ENCODE assay signal across 8 mouse cellular contexts in the genomic region with DNA sequence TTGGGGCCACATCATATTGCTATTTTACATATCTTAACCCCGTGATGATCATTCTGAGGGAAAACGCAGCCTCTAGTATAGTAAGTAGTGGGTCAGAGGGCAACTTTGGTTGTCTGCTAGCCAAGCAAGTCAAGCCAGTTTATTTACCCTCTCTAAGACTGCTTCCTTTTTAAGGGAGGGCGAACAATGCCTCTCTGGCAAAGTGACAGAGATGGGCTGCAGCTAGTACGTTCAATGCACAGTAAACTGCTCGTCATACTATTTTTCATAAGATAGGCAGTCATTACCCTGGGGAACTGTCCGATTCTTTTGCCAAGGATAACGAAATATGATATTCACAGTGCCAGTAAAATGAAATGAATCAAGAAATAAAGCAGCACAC. TPM values are rescaled to one million over a fixed set of nuclear protein-coding genes. Genes with fewer than 3 reads are reported as not detected.
DNase-seq lines count a peak whose midpoint lies in the region; ATAC-seq and TF ChIP-seq lines count a peak whose summit lies in the region.

No protein-coding gene starts in this region.

- ATAC-seq in heart, embryonic 12.5 days (ENCODE audit: insufficient number of reproducible peaks, low FRiP score) = no peak
- ATAC-seq in kidney, postnatal 0 days (replicated peaks; ENCODE audit: low FRiP score, low read depth) = no peak

- peak overlapping the region; percentile 84 for H3K4me2 ChIP-seq in heart, embryonic 12.5 days
- peak overlapping the region; percentile 86 for H3K4me2 ChIP-seq in kidney, postnatal 0 days (ENCODE audit: low read length)

- no peak for TF ChIP-seq CTCF in kidney, postnatal 0 days (IDR thresholded peaks at IDR 0.05; ENCODE audit: low read depth)

- H3K9me3 ChIP-seq in heart, embryonic 12.5 days (replicated peaks) = no peaks in the 10 kb centered on the region
- no peaks in the 10 kb centered on the region for H3K9me3 ChIP-seq in kidney, postnatal 0 days (replicated peaks; ENCODE audit: low read length)

- 20% methylated on average over 7 of the region's 7 CpGs for WGBS in heart, embryonic 12.5 days
- 12% methylated on average over 7 of the region's 7 CpGs for WGBS in kidney, postnatal 0 days
- WGBS in macrophage (ENCODE audit: missing documents) = 9% methylated on average over 6 of the region's 7 CpGs

- intact Hi-C loops in heart, postnatal 25 days (cut with DNase I) = loop anchor here (10.0 kb wide), 1 partner anchor 514 kb away; a partner anchor contains a TSS

- peak overlapping the region; percentile 99 for H3K27ac ChIP-seq in brown adipose tissue, adult 24 weeks (replicated peaks; ENCODE audit: low read depth, low read length)
- H3K27ac ChIP-seq in heart, embryonic 12.5 days (ENCODE audit: poor library complexity, severe bottlenecking) = peak overlapping the region; percentile 100
- peak overlapping the region; percentile 100 for H3K27ac ChIP-seq in kidney, postnatal 0 days
- H3K27ac ChIP-seq in macrophage = peak overlapping the region; percentile 99

- H3K36me3 ChIP-seq in heart, embryonic 12.5 days = peaks cover under 1% of the 10 kb centered on the region; the same call in 1 of the 2 replicates
- no peaks in the 10 kb centered on the region for H3K36me3 ChIP-seq in kidney, postnatal 0 days (ENCODE audit: insufficient read depth, low read length)
- H3K36me3 ChIP-seq in macrophage (ENCODE audit: inconsistent target) = peaks cover 14% of the 10 kb centered on the region; the same call in 1 of the 2 replicates

- H3K27me3 ChIP-seq in heart, embryonic 12.5 days (replicated peaks) = no peaks in the 10 kb centered on the region
- H3K27me3 ChIP-seq in kidney, postnatal 0 days (ENCODE audit: insufficient read depth, low read length) = no peaks in the 10 kb centered on the region

- H3K79me2 ChIP-seq in macrophage (ENCODE audit: inconsistent target) = peaks cover 54% of the 10 kb centered on the region

- peak overlapping the region; percentile 82 for H3K4me3 ChIP-seq in brown adipose tissue, adult 24 weeks (ENCODE audit: insufficient read depth, low read depth, low read length)
- peak overlapping the region; percentile 100 for H3K4me3 ChIP-seq in heart, embryonic 12.5 days
- H3K4me3 ChIP-seq in kidney, postnatal 0 days (replicated peaks; ENCODE audit: low read depth, low read length) = peak overlapping the region; percentile 91
- H3K4me3 ChIP-seq in macrophage (ENCODE audit: inconsistent target) = peak overlapping the region; percentile 84

- peak overlapping the region; percentile 99 for H3K9ac ChIP-seq in heart, embryonic 12.5 days
- peak overlapping the region; percentile 94 for H3K9ac ChIP-seq in kidney, postnatal 0 days (ENCODE audit: low read depth, low read length)

- peaks cover 15% of the 10 kb centered on the region; the same call in 1 of the 2 replicates for H3K4me1 ChIP-seq in brown adipose tissue, adult 24 weeks (ENCODE audit: control insufficient read depth, insufficient read depth, insufficient read length, low read length)
- peaks cover 39% of the 10 kb centered on the region for H3K4me1 ChIP-seq in heart, embryonic 12.5 days (replicated peaks)
- peaks cover 15% of the 10 kb centered on the region; the same call in 1 of the 2 replicates for H3K4me1 ChIP-seq in kidney, postnatal 0 days (replicated peaks; ENCODE audit: insufficient read depth, low read length)

- DNase-seq in heart, adult 11 months = peak; percentile 96
- DNase-seq in heart, postnatal 25 days (ENCODE audit: low spot score) = no peak
- DNase-seq in kidney, postnatal 0 days (ENCODE audit: low spot score) = peak; percentile 59
- no peak for DNase-seq in spleen, postnatal 10 days (ENCODE audit: low spot score in 2 of 2)
- DNase-seq in right cerebral cortex, postnatal 36 days (ENCODE audit: low spot score in 2 of 2) = no peak

RNA-seq across cellular contexts. Expression of a gene that starts 1.4 kb away (rescaled TPM):
- total RNA-seq in heart, postnatal 25 days (2021) = 100 to 1,000 TPM; 330 to 353 TPM
- polyA plus RNA-seq in brown adipose tissue, adult 24 weeks (2012; ENCODE audit: insufficient read depth, insufficient read length, missing spikeins) = 539 and 866 TPM in 2 replicates
- 145 and 147 TPM in 2 replicates for polyA plus RNA-seq in heart, embryonic 12.5 days (2016; fragmentation: Nextera tagmentation; extraction: Ambion mirVana)
- 128 and 129 TPM in 2 replicates for polyA plus RNA-seq in kidney, postnatal 0 days (2015; fragmentation: Nextera tagmentation; extraction: Ambion mirVana)
- 100 to 1,000 TPM in 9 of 26 experiments, 10 to 100 TPM in 17; 50.8 to 138 (median 89.0) TPM for total RNA-seq in macrophage (2018; cell fraction: chromatin; rRNA removed)
- total RNA-seq in macrophage (2018; cell fraction: cytosol; rRNA removed) = 100 to 1,000 TPM; 324 to 512 (median 380) TPM
- 100 to 1,000 TPM in 21 of 26 experiments, 10 to 100 TPM in 5; 77.4 to 176 (median 127) TPM for total RNA-seq in macrophage (2018; cell fraction: nucleus; rRNA removed)
- polyA plus RNA-seq in macrophage (2018) = 204 to 482 TPM (median 327 TPM) in 3 replicates

RNA-seq across cellular contexts. Expression of a gene that starts 42.1 kb away (rescaled TPM):
- 1 to 10 TPM; 1.0 to 1.1 TPM for total RNA-seq in heart, postnatal 25 days (2021)
- not detected in 2 replicates for polyA plus RNA-seq in brown adipose tissue, adult 24 weeks (2012; ENCODE audit: insufficient read depth, insufficient read length, missing spikeins)
- 22.1 and 24.1 TPM in 2 replicates for polyA plus RNA-seq in heart, embryonic 12.5 days (2016; fragmentation: Nextera tagmentation; extraction: Ambion mirVana)
- polyA plus RNA-seq in kidney, postnatal 0 days (2015; fragmentation: Nextera tagmentation; extraction: Ambion mirVana) = 16.1 and 20.4 TPM in 2 replicates
- 1 to 10 TPM in 1 of 26 experiments, under 1 TPM in 1, not detected in 24; 0.25 to 2.1 TPM for total RNA-seq in macrophage (2018; cell fraction: chromatin; rRNA removed)
- under 1 TPM in 3 of 26 experiments, not detected in 23; 0.03 to 0.07 (median 0.05) TPM for total RNA-seq in macrophage (2018; cell fraction: cytosol; rRNA removed)
- under 1 TPM in 6 of 26 experiments, not detected in 20; 0.15 to 0.39 (median 0.31) TPM for total RNA-seq in macrophage (2018; cell fraction: nucleus; rRNA removed)
- not detected in 3 replicates for polyA plus RNA-seq in macrophage (2018)

Comparison
In these comparisons a context has a peak if more than half of its experiments do, and no peak if none do; other contexts are left out.
1. DNase-seq: peak in heart, adult 11 months (single experiment) and kidney, postnatal 0 days (single experiment); none in heart, postnatal 25 days (single experiment), spleen, postnatal 10 days (0 of 2) and right cerebral cortex, postnatal 36 days (0 of 2).
2. RNA of a gene that starts 42.1 kb away (polyA plus RNA-seq): 22.1 to 24.1 TPM in heart, embryonic 12.5 days and 16.1 to 20.4 TPM in kidney, postnatal 0 days; not detected in brown adipose tissue, adult 24 weeks and not detected in macrophage; every median in the first group is over 10 times any median in the second.
3. Peak in every context shown above with its lines, with median percentiles within 50 percentile points of each other: H3K27ac ChIP-seq and H3K4me3 ChIP-seq.